Mouse (Mus musculus) cortical plate, adult 2 months (tissue): ENCODE data around the gene Dcp1a.

Experiments used
- CTCF ChIP-seq: fragments of 200-500 bp; IDR thresholded peaks from 2 replicates; pipeline ENCODE4 v1.5.1; 2011; ENCODE audit warnings: mild to moderate bottlenecking, control low read depth, low read length; ENCODE audit not compliant: insufficient read depth; ENCODE audit errors: extremely low read depth
- POLR2A ChIP-seq: fragments of 200-500 bp; IDR thresholded peaks from 2 replicates; pipeline ENCODE4 v1.6.1; 2011; ENCODE audit warnings: mild to moderate bottlenecking, low read length, control low read depth; ENCODE audit not compliant: insufficient read depth; ENCODE audit errors: extremely low read depth

GRCm38 (mm10) chr14:30568016-30568415, 88.7 kb downstream of the Dcp1a start:
- TF ChIP-seq POLR2A (no peak), CTCF (no peak)
